In the genomic region with DNA sequence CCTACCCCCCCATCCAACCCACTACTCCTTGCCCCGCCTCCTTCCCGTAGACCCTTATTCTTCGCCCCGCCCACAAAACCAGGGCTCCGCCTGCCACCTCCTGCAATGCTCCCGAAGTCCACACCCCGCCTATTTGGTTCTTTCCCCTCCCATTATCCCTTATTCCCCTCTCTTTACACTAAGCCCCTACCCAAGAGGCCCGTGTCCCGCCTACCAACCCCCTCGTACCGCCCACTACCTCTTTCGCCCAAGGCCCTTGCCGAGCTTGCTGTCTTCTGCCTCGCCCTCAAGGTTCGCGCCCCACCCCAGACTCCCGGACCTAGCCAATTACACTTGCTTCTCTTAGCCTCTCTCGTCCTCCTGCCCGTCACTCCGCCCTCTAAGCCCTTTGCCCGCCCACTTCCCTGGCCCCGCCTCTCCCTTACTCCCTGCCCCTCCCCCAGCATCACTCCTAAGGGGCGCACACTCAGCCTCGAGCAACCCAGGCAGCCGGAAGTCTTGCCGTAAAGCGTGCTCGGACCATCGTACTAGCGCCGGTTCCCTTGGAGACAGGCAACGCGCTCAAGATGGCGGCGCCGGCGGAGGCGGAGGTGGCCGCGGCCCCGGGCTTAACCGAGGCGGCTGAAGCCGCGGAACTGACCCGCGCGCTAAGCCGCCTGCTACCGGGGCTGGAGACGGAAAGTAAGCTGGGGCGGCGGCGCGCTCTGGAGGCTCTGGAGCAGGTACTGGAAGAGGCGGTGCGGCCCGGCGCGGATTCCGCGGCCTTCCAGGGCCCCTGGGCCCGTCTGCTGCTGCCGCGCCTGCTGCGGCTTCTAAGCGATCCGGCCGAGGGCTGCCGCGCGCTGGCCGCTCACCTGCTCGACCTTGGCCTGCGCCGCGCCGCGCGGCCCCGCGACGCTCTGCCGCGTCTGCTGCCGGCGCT, we compare ENCODE assay signal across 7 mouse cellular contexts. TPM values are rescaled to one million over a fixed set of nuclear protein-coding genes. Genes with fewer than 3 reads are reported as not detected.
DNase-seq lines count a peak whose midpoint lies in the region; ATAC-seq lines count a peak whose summit lies in the region.

Gene Prkar1b (minus strand): TSS at position 321 of the 922 bp plus-strand sequence.
Gene Dnaaf5 (plus strand): TSS at position 543 of the 922 bp plus-strand sequence.

- H3K27me3 ChIP-seq in intestine, embryonic 16.5 days (replicated peaks; ENCODE audit: control insufficient read depth, insufficient read depth, low read length) = no peaks in the 10 kb centered on the region
- no peaks in the 10 kb centered on the region for H3K27me3 ChIP-seq in midbrain, embryonic 11.5 days (ENCODE audit: control insufficient read depth, insufficient read depth, low read length)

- intact Hi-C loops in left cerebral cortex, postnatal 36 days (cut with DNase I) = no loop called here

- H3K9ac ChIP-seq in intestine, embryonic 16.5 days (ENCODE audit: low read depth, low read length) = peak within 1 kb of the TSS; percentile 80
- H3K9ac ChIP-seq in midbrain, embryonic 11.5 days (ENCODE audit: low read length) = peak within 1 kb of the TSS; percentile 81

- WGBS in intestine, embryonic 16.5 days = under 1% methylated on average over 84 of the region's 87 CpGs
- under 1% methylated on average over 87 of the region's 87 CpGs for WGBS in midbrain, embryonic 11.5 days

- peaks cover 6% of the 10 kb centered on the region for H3K36me3 ChIP-seq in intestine, embryonic 16.5 days (ENCODE audit: control insufficient read depth, insufficient read depth, low read length)
- peaks cover 9% of the 10 kb centered on the region for H3K36me3 ChIP-seq in midbrain, embryonic 11.5 days (ENCODE audit: control insufficient read depth, insufficient read depth, low read length)

- peak within 1 kb of the TSS; percentile 68 for H3K27ac ChIP-seq in intestine, embryonic 16.5 days (ENCODE audit: low read length)
- peak within 1 kb of the TSS; percentile 54; the same call in 1 of the 2 replicates for H3K27ac ChIP-seq in midbrain, embryonic 11.5 days (ENCODE audit: low read depth, low read length)

- no peaks in the 10 kb centered on the region for H3K9me3 ChIP-seq in intestine, embryonic 16.5 days (ENCODE audit: control insufficient read depth, low read length)
- no peaks in the 10 kb centered on the region for H3K9me3 ChIP-seq in midbrain, embryonic 11.5 days (ENCODE audit: control insufficient read depth, low read length)

- H3K4me1 ChIP-seq in intestine, embryonic 16.5 days (ENCODE audit: control insufficient read depth, insufficient read depth, low read length) = peaks cover 15% of the 10 kb centered on the region
- peaks cover 12% of the 10 kb centered on the region for H3K4me1 ChIP-seq in midbrain, embryonic 11.5 days (ENCODE audit: control insufficient read depth, insufficient read depth, low read length)

- peak; percentile 98 for DNase-seq in adrenal gland, adult 8-10 months
- DNase-seq in embryo, embryonic 9.5 days (ENCODE audit: extremely low spot score) = peak; percentile 100
- peak; percentile 91 to 95 for DNase-seq in gastrocnemius, postnatal 4 days (ENCODE audit: low spot score in 2 of 2)
- DNase-seq in left cerebral cortex, postnatal 36 days (ENCODE audit: low spot score in 2 of 2) = peak; percentile 95 to 96
- DNase-seq in midbrain, embryonic 11.5 days (ENCODE audit: low spot score, missing footprints) = peak; percentile 100
- DNase-seq in skeletal muscle tissue, adult 2 months (ENCODE audit: low read depth, low spot score) = peak; percentile 98

- peak within 1 kb of the TSS; percentile 90 for H3K4me2 ChIP-seq in intestine, embryonic 16.5 days (ENCODE audit: low read depth, low read length)
- peak within 1 kb of the TSS; percentile 84 for H3K4me2 ChIP-seq in midbrain, embryonic 11.5 days

- peak within 1 kb of the TSS; percentile 92 for H3K4me3 ChIP-seq in intestine, embryonic 16.5 days (ENCODE audit: low read length)
- H3K4me3 ChIP-seq in midbrain, embryonic 11.5 days (ENCODE audit: low read depth, low read length) = peak within 1 kb of the TSS; percentile 97

- ATAC-seq in intestine, embryonic 16.5 days = peak; percentile 97
- peak; percentile 97 for ATAC-seq in midbrain, embryonic 11.5 days (ENCODE audit: low FRiP score)

RNA-seq across cellular contexts. Expression of gene Prkar1b, which starts in this region (rescaled TPM):
- 10 to 100 TPM; 38.5 to 62.4 (median 55.9) TPM for total RNA-seq in adrenal gland, adult 8-10 months (2022)
- total RNA-seq in gastrocnemius, postnatal 4 days (2021) = 1 to 10 TPM; 3.9 to 5.1 TPM
- polyA plus RNA-seq in intestine, embryonic 16.5 days (2015; fragmentation: Nextera tagmentation; extraction: Ambion mirVana) = 22.7 and 23.6 TPM in 2 replicates
- total RNA-seq in left cerebral cortex, postnatal 36 days (2021) = 100 to 1,000 TPM; 738 to 861 TPM
- polyA plus RNA-seq in midbrain, embryonic 11.5 days (2014; fragmentation: Nextera tagmentation; extraction: Ambion mirVana) = 19.5 and 20.2 TPM in 2 replicates

RNA-seq across cellular contexts. Expression of gene Dnaaf5, which starts in this region (rescaled TPM):
- 10 to 100 TPM; 21.7 to 24.3 (median 22.7) TPM for total RNA-seq in adrenal gland, adult 8-10 months (2022)
- 10 to 100 TPM; 10.3 to 10.4 TPM for total RNA-seq in gastrocnemius, postnatal 4 days (2021)
- 2.4 and 4.7 TPM in 2 replicates for polyA plus RNA-seq in intestine, embryonic 16.5 days (2015; fragmentation: Nextera tagmentation; extraction: Ambion mirVana)
- 1 to 10 TPM; 6.7 to 7.7 TPM for total RNA-seq in left cerebral cortex, postnatal 36 days (2021)
- 5.2 and 5.3 TPM in 2 replicates for polyA plus RNA-seq in midbrain, embryonic 11.5 days (2014; fragmentation: Nextera tagmentation; extraction: Ambion mirVana)

Comparison
In these comparisons a context has a peak if more than half of its experiments do, and no peak if none do; other contexts are left out.
1. Peak in every context shown above with its lines: DNase-seq, ATAC-seq, H3K4me3 ChIP-seq and H3K27ac ChIP-seq.
2. RNA of gene Prkar1b (total RNA-seq): 738 to 861 TPM in left cerebral cortex, postnatal 36 days; 38.5 to 62.4 TPM in adrenal gland, adult 8-10 months and 3.9 to 5.1 TPM in gastrocnemius, postnatal 4 days; every median in the first group is over 10 times any median in the second.